ENCODE assay signal across 8 mouse cellular contexts in genomic region chr4:114821567-114822192, GRCm38 (mm10). TPM values are rescaled to one million over a fixed set of nuclear protein-coding genes. Genes with fewer than 3 reads are reported as not detected.
DNase-seq lines count a peak whose midpoint lies in the region; ATAC-seq and TF ChIP-seq lines count a peak whose summit lies in the region.

Gene Gm12830 (plus strand): TSS chr4:114821722.

- peak; percentile 61 for DNase-seq in adrenal gland, postnatal 10 days
- peak; percentile 65 for DNase-seq in gastrocnemius, postnatal 14 days
- peak; percentile 63 for DNase-seq in hindbrain, postnatal 0 days (ENCODE audit: low spot score)
- DNase-seq in left cerebral cortex, postnatal 10 days (ENCODE audit: extremely low spot score in 1 of 2, low spot score in 2 of 2), result peak; percentile 7 to 75
- peak; percentile 43 for DNase-seq in right cerebral cortex, postnatal 4 days
- no peak for DNase-seq in spleen, postnatal 36 days (ENCODE audit: low spot score in 2 of 2)

- peak within 1 kb of the TSS; percentile 72 for H3K4me2 ChIP-seq in hindbrain, postnatal 0 days (ENCODE audit: low read depth, low read length)

- 1% methylated on average over 49 of the region's 51 CpGs for WGBS in hindbrain, postnatal 0 days

- peak; percentile 78 for ATAC-seq in hindbrain, postnatal 0 days
- ATAC-seq in megakaryocyte progenitor cell, adult 5-6 weeks (replicated peaks; ENCODE audit: poor library complexity), result peak; percentile 62

- no peaks in the 10 kb centered on the region for H3K36me3 ChIP-seq in hindbrain, postnatal 0 days (ENCODE audit: insufficient read depth, low read length)

- no peaks in the 10 kb centered on the region; the same call in 1 of the 2 replicates for H3K27me3 ChIP-seq in hindbrain, postnatal 0 days (ENCODE audit: insufficient read depth, low read length)

- peak within 1 kb of the TSS; percentile 33 for H3K4me3 ChIP-seq in cortical plate, adult 2 months (ENCODE audit: insufficient read depth, low read length)
- H3K4me3 ChIP-seq in hindbrain, postnatal 0 days (ENCODE audit: low read length), result peak within 1 kb of the TSS; percentile 42

- intact Hi-C loops in gastrocnemius, postnatal 14 days (cut with DNase I; ENCODE audit: low total_unique reads), result no loop called here
- intact Hi-C loops in left cerebral cortex, postnatal 10 days (cut with DNase I), result no loop called here

- H3K9me3 ChIP-seq in hindbrain, postnatal 0 days (ENCODE audit: low read length), result no peaks in the 10 kb centered on the region

- H3K27ac ChIP-seq in cortical plate, adult 2 months (ENCODE audit: insufficient read depth, low read length), result no peak within 1 kb of the TSS
- H3K27ac ChIP-seq in hindbrain, postnatal 0 days, result peak within 1 kb of the TSS; percentile 17; the same call in 1 of the 2 replicates

- peak within 1 kb of the TSS; percentile 59 for H3K9ac ChIP-seq in hindbrain, postnatal 0 days (replicated peaks; ENCODE audit: low read length)

- no peaks in the 10 kb centered on the region for H3K4me1 ChIP-seq in cortical plate, adult 2 months (ENCODE audit: control insufficient read depth, insufficient read depth, low read length)
- H3K4me1 ChIP-seq in hindbrain, postnatal 0 days (ENCODE audit: insufficient read depth, low read length), result no peaks in the 10 kb centered on the region

- no peak for TF ChIP-seq CTCF in cortical plate, adult 2 months (IDR thresholded peaks at IDR 0.05; ENCODE audit: extremely low read depth, insufficient read depth, low read length)
- no peak for TF ChIP-seq CTCF in hindbrain, postnatal 0 days (IDR thresholded peaks at IDR 0.05; ENCODE audit: low read depth)

- TF ChIP-seq POLR2A in cortical plate, adult 2 months (IDR thresholded peaks at IDR 0.05; ENCODE audit: extremely low read depth, insufficient read depth, low read length), result no peak

RNA-seq across cellular contexts. Expression of gene Gm12830, which starts in this region (rescaled TPM):
- not detected for total RNA-seq in adrenal gland, postnatal 10 days (2021)
- polyA plus RNA-seq in cortical plate, adult 2 months (2012; rRNA removed), result not detected in 2 replicates
- total RNA-seq in gastrocnemius, postnatal 14 days (2021), result not detected
- total RNA-seq in hindbrain, postnatal 0 days (2014; rRNA removed), result not detected in 2 replicates
- not detected in 2 replicates for polyA plus RNA-seq in hindbrain, postnatal 0 days (2015; fragmentation: Nextera tagmentation; extraction: Ambion mirVana)
- total RNA-seq in left cerebral cortex, postnatal 10 days (2021), result not detected
- not detected in 2 replicates for total RNA-seq in megakaryocyte progenitor cell, adult 5-6 weeks (2015)
- total RNA-seq in megakaryocyte progenitor cell, adult 5-6 weeks (2017), result not detected in 2 replicates

Comparison
In these comparisons a context has a peak if more than half of its experiments do, and no peak if none do; other contexts are left out.
1. Peak in DNase-seq in adrenal gland, postnatal 10 days; RNA of the gene not detected or under 1 TPM.
2. Peak in DNase-seq in gastrocnemius, postnatal 14 days; RNA of the gene not detected or under 1 TPM.
3. Peak in DNase-seq, ATAC-seq, H3K4me3 ChIP-seq, H3K27ac ChIP-seq, H3K9ac ChIP-seq and H3K4me2 ChIP-seq in hindbrain, postnatal 0 days; RNA of the gene not detected or under 1 TPM.
4. Peak in DNase-seq in left cerebral cortex, postnatal 10 days; RNA of the gene not detected or under 1 TPM.
5. Peak in ATAC-seq in megakaryocyte progenitor cell, adult 5-6 weeks; RNA of the gene not detected or under 1 TPM.